Mouse (Mus musculus): ENCODE results near the gene Rev1.
"Not testable (repeated sequence)": the region's sequence is repeated elsewhere in the genome, so short reads cannot be mapped to it uniquely, and the experiment has no call there.

The Rev1 gene

DNA sequence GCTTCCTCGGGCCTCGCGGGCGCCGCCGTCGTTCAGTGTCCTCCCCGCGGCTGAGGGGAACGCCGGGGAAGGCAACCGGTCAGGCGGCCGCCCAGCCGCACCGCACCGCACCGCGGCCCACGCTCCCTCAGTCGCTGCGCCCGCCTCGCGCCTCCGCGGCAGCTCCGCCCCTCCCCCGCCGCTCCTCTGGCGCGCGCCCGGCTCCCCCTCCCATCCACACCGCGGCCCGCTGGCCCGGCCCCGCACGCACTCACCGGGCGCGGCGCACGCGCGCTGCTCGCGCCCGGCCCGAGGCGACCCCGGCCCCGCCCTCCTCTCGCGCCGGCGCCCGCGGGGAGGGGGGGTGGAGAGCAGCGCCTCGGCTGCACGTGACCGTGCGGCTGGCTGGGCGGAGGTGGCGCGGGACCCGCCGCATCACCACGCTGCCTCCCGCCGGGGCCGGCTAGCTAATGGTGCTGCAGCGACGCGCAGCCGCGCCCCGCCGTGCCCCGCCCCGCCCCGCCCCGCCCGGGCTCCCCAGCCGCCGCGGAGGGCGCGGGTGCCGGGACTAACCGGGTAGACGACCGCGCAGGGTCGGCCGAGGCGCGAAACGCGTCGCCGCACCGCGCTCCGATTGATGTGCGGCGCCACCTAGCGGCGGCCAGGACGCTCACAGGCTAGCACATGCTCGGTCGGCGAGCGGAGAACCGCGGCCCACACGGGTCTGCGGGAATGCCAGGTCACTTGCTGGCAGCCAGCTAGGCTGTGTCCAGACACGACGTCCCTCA is at the start of gene Rev1:
TSS of gene Rev1 (minus strand) at position 301 of the 767 bp plus-strand sequence.
- peak; percentile 96 for DNase-seq

DNA sequence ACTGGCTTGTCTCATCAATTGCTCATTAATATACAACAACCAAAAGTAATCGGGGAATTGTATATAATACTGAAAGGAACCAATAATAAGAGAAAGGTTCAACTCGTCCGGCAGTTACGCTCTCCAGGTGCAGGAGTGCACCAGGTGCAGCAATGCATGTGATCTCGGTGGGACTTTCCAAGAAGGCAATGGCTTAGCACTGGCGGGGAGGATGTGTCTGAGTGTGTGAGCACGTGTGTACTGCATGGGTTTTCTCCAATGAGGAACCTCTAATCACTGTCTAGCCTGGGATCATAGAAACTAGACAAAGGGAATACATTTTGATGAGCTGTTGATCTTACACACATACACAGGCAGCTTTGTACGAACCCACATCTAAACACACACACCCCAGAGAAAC is 49.3 kb upstream of the Rev1 start:
- DNase-seq: no peak

DNA sequence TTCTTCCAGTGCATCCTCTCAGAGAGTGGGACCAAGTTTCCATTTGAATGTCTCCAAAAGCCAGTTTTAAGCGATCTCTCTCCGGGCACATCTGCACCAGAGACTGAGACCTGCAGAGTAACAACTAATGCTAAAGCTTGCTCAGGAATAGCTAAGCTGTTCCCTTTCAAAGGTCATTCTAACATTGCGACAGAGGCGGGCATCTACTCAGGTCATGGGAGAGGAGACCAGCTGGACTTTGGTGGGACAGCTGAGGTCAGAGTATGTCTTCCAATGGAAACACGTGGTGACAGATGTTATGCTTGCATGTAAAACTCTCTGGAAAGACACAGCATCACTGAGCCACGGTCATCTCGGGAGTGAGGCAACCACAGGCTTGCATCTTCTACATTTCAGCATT is 46.5 kb upstream of the Rev1 start:
- DNase-seq: no peak

DNA sequence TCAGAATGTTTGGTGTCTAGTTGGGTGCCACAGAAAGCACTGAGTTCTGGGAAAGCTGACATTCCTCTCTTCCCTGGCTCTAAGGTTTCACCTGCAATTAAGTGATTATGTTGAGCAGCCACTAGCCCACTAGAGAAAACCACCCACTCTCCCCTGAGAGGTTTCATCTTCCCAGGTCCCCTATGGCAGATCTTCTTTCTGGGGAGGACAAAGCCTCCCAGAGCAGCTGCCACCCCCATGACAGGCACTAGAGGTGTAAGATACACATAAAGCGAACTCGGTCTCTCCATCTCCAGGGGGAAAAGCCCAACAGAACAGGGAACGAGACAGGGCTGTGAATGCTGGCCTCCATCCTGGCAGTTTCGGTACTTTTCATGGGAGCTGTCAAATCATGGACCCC is 42.3 kb upstream of the Rev1 start:
- no peak for DNase-seq

DNA sequence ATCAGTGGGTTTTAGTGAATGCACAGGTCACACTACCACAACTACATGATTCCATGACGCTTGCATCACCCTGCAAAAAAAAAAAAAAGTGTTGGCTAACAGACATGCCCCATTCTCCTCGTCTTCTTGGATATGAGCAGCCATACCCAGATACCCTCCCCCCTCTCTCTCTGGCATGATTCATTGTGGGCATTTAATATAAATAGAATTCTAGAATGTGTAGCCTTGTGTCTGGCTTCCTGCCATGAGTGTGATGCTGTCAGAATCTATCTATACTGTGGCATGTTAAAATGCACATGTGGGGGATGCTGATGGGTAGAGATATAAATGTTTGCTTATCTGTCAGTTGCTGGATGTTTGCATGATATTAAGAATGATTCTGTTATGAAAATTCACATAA is 36.1 kb upstream of the Rev1 start:
- no peak for DNase-seq

DNA sequence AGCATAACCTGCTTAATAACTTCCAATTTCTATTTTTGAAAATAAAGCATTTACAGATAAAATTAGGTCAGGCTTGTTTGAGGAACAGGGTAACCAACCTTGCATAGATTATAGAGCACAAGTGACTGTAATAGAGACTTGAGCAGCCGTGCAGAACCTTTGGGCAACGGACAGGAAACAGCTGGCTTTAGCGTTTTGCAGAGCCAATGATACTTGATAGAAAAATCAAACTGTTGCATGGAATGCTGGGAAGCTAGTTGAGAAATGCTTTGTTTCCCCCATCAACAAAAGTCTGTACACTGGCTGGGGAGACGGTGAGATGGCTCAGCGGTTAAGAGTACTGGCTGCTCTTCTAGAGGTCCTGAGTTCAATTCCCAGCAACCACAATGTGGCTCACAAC is 20.5 kb upstream of the Rev1 start:
- no peak for DNase-seq

DNA sequence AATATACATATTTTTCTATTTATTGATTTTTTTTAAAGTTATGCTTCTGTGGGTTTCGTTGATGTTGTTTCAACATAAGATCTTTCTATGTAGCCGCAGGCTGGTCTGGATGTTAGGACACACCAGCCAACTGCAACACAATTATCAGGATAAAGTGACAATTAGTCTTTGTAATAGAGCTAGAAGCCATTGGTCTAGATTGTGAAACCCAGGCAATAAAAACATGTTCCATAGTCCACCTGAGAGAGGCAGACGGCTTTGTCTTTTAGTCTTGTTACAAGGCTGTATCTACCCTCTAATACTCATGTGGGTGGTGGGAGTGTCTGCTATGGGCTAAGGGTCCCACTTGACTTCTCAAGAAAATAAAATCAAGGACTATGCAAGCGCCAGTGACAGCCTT is 16.4 kb upstream of the Rev1 start:
- no peak for DNase-seq

DNA sequence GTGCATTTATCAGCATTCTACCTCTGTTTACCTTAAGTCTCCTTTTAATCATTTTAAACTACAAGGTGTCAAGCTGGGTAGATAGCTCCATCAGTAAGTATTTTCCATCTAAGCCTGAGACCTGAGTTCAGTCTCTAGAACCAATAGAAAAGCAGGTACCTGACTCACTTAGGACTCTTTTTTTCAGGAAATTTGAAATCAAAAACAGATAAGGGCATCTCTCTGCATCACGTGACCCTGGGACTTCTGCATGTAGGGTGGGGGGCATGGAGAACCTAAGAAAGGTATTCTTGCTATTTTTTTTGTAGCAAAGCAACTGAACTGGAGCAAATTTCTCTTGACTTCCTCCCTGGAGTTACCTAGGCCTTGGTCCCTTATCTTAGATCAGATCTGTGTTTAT is 11.8 kb upstream of the Rev1 start:
- DNase-seq: no peak

DNA sequence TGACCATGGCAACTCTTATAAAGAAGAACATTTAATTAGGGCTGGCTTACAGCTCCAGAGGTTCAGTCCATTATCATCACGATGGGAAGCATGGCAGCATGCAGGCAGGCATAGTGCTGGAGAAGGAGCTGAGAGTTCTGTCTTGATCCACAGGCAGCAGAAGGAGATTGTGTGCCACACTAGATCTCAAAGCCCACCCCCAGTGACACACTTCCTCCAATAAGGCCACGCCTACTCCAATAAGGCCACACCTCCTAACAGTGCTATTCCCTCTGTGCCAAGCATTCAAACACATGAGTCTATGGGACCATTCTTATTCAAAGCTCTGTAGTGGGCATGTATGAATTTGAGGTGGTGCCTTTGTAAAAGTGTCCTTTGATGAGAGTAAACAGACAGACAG is 11.3 kb upstream of the Rev1 start:
- DNase-seq: no peak

DNA sequence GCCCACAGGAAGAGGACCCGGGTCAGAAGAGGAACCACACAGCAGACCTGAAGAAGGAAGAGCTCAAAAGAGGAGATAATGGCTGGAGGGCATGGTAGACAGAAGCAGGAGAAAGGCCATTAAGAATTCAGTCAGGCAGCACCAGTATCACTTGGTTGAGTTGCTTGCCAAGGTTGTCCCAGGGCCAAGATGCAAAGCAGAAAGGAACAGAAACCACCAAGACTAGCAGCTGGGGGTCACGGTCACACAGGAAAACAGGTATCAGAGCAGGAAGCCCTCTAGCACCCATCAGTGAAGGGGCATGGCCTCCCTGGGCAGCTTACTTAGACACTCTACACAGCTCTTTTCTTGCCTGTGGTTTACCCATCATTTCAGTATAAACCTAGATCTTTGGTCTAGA is 9.8 kb upstream of the Rev1 start:
- DNase-seq: no peak

DNA sequence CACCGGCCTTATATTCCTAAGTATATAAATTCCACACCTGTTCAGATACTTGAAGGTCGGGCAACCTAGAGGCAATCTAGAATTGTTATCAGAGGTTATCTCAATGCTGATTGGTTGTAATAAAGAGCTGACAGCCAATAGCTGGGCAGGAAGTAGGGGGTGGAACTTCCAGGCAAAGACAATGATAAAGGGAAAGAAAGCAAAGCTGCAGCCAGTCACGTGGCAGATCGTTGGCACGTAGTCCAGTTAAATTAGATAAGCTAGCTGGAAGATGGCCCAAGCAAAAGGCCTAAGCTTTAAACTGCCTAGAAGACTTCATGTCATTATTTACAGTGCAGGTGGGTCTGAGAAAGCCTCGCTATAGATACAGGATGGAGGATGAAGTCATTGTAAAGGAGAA is 3.3 kb upstream of the Rev1 start:
- peak; percentile 35 for DNase-seq

DNA sequence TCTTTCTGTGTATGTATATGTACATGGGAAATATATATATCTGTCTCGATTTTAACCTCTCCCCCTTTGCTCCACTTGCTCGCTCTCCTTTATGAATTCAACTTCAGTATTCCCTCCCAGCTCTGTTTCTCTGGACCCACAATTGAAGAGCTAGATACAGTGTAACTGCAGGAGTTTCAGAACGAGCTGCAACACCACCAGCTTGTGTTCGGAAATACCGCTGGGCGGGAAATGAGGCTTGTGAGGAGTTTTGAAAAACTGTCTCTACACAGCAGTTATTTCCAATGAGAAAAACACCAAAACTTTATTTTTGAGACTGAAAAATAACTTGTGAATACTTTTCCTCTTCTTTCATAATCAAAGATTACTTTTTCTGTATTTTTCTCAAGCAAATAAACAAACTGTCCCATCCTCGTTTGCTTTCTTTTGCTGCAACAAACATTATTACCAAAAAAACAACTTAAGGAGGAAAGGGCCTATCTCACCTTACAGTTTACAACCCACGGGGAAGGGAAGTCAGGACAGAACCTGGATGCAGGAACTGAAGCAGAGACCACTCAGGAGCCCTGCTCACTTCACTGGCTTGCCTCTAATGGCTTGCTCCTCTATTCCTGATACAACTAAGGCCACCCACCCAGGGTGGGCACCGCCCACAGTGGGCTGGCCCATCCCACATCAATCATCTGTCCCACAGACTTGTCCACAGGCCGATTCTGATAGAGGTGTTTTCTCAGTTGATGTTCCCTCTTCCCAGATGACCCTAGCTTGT is 1.3 kb upstream of the Rev1 start:
- DNase-seq: peak; percentile 15

DNA sequence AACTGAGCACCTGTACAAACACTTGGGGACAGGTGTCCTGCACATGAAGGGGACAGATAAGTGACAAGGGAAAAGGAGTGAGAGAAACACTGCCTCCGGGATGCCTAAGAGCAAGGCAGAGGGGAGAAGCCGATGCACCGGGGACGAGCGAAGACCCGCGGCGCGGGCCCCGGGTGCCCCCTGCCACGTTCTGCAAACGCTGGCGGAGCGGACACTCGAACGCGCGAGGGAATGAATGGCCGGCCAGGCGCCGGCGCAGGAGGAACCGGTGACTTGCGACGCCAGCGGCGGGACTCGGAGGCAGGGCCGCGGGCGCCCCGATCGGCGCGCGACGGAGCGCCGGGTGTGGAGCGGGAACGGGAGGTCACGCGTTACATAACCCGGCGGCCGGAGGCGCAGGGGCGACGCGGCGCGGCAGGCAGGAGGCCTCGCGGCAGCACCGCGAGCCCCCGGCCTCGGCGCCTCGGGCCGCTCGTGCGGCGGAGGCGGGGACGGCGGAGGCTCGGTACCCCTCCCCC is 623 bp downstream of the Rev1 start:
- peak; percentile 74 for DNase-seq

DNA sequence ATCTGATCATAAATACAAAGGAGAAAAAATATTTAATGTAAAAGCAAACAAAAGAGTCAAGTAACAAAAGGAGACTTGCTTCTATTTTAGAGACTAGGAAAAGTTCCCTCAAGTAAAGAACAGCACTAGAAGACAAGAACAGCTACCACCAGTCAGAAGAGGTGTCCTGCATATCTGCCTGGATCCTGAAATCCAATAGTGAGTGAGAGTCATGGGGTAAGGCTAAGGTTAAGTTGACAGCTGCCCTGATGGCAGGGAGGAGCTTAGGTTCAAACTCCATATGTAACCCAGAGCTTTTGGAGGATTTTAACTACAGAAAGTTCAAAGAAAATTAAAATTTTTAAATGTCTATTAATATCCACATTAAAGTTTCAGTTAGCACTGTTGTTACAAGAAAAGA is 2.6 kb downstream of the Rev1 start:
- no peak for DNase-seq

DNA sequence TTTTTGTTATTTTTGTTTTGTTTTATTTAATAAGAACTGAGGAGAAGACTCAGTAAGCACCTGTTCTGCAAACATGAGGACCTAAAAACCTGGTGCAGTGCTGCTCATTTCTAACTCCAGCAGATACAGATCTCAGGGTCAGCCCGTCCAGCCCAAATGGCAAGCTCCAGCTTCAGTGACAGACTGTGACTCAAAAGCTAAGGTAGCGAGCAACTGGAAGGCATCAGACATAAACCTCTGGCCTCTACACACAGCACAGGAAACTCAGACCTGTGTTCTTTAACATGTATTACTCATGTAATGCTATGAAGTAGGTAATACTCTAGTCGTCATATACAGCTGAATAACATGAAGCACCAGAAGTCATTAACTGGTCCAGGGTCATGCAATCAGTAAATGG is 3.2 kb downstream of the Rev1 start:
- no peak for DNase-seq

DNA sequence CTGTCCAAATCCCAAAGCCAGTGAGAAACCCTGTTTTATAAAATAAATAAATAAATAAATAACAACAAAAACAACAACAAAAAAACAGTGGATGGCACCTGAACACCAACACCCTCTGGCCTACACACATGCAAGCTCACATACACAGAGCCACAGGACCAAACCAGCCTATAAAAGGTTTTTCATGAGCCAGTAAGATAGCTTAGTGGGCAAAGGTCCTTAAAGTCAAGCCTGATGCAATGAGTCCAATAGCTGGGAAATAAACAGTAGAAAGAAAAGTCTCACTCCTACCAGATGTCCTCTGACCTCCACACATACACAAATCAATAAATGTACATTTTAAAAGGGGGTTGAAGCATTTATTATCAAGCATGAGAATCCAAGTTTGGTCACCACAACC is 5.3 kb downstream of the Rev1 start:
- no peak for DNase-seq

DNA sequence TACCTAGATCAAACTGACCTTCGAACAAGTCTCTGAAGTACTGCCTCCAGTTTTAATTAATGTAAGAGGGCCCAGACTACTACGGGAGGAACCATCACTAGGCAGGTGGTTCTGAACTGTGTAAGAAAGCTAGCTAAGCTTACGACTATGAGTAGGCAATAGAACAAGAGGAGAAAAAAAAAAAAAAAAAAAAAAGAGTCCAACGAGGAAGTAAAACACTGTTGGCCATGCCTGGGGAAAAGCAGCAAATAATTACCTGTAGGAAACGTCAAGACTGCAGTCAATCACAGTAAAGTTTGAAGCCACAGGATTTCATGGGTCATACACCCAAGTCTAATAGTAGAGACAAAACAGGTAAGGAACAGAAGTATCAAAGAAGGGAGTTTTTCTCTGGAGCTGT is 8.7 kb downstream of the Rev1 start:
- no peak for DNase-seq

DNA sequence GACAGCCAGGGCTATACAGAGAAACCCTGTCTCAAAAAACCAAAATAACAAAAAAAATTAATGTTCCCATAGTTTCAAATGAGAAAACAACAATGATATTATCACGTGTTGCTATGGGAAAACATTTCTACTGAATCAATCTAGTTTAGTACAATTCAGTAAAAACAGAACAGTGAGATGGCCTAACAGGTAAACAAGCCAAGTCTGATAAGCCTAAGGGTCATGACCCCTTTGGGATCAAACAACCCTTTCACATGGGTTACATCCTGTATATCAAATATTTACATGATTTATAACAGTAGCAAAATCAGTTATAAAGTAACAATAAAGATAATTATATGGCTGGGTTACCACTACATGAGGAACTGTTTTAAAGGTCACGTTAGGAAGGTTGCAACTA is 11.0 kb downstream of the Rev1 start:
- DNase-seq: no peak

DNA sequence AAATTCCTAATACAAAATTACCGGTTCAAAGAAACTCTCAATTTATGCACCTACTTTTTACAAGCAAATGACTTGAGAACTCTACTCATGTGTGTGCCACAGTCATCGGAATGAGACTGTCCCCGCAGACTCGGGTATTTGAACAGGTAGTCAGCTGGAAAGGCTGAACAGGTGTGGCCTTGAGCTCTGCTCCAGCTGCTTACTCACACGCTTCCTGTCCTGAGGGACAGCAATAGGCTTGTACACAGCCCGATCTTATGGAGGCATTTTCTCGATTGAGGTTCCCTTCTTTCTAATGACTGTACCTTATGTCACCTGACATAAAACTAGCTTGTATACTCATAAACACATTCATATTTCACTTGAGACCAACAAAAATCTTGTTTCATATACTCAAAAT is 19.8 kb downstream of the Rev1 start:
- no peak for DNase-seq

DNA sequence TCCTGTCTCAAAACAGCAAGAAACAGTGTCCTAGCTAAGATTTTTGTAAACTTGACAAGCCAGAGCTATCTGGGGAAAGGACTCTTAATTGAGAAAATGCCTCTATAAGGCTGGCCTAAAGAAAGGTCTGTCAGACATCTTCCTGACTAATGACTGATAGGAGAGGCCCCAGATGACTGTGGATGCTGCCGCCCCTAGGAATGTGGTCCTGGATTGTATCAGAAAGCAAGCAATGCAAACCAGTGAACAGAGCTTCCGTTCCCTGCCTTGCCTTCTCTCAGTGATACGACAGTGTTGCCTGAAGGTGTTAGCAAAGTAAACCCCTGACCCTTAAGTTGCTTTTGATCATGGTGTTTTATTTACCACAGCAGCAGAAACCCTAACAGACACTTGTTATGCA is 25.8 kb downstream of the Rev1 start:
- no peak for DNase-seq

DNA sequence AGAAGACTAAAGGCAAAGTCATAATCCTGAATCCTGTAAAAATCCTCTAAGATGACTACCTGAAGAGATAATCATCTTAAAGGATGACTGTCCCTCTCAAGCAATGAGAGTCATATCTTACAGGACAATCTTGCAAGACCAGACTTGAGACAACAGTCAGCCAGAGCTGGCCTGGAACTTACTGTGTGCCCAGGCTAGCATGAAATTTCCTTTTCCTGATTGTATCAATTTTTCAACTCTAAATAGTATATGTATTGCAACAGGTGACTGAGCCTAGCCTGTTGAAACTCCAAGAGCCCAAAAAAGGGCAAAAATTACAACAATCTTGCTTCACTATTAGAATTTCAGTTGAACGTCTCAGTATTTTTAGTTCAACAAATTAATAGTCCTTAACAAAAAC is 26.4 kb downstream of the Rev1 start:
- DNase-seq: no peak

DNA sequence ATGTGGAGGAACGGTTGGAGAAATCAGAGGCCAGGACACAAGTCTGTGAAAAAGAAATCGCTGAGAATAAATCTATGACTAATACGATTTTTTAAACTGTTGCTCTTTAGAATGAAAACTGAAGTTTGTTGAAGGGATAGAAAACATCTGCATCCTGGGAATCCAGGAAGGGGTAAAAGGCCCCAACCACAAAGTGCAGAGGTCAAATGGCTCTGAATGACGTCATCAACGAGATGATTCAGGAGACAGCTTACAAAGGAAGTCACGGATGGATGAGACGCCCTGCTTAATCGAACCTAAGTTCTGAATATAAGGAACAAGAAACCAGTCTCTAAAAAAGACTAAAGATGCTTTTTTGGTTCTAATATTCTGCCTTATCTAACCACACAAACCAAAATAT is 48.3 kb downstream of the Rev1 start:
- peak; percentile 31 for DNase-seq

DNA sequence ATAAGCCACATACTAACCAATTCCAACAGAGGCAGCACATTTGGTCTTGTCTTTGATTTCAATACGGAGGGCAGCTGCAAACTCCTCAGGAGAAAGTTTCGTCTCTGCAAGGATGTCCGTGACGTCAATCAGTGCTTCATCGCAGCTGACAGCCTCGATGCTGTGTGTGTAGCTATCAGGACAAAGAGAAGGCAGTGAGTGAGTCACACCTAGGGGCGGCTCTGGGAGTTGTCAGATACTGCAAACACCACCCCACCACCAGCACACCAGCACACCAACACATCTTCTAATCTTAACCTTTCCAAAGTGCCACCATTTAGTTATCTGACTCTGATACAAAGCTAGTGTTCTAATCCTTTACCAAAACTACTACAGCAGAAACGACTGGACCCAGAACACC is 58.3 kb downstream of the Rev1 start:
- no peak for DNase-seq

DNA sequence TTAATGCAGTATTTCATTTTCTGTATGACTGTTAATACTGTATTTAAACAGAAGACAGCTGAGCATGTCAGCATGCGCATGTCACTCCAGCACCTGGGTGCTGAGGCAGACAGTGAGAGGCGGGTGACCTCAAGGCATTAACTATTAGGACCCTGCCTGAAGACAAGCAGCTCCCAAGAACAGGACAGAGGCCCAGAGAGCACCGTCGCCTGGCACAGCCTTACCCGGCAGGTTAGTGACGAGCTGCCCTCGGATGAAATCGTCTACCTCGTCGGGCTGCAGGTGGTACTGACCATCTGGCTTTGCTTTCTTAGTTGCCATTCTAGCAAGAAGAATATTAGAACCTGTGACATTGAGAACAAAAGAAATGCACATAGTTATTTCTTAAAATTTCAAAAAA is 62.3 kb downstream of the Rev1 start:
- no peak for DNase-seq

DNA sequence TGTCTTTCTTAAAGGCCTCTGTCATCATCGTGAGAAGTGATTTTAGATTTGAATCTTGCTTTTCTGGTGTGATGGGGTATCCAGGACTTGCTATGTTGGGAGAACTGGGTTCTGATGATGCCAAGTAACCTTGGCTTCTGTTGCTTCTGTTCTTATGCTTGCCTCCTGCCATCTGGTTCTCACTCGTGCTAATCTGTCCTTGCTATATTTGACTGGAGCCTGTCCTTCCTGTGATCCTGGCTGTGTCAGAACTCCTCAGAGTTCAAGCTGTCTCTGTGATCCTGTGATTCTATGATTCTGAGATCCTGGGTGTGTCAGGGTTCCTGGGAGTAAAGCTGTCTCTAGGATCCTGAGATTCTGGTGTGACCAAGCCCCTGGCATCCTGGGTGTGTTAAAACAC is 67.4 kb downstream of the Rev1 start:
- DNase-seq: not testable (repeated sequence)

All from kidney, postnatal 10 days (tissue).